Mouse (Mus musculus): ENCODE measurements around the gene March10. TPM values are rescaled to one million over a fixed set of nuclear protein-coding genes. Genes with fewer than 3 reads are reported as not detected.

Gene March10
- total RNA-seq, 2 experiments from 2014 or later: not detected

DNA sequence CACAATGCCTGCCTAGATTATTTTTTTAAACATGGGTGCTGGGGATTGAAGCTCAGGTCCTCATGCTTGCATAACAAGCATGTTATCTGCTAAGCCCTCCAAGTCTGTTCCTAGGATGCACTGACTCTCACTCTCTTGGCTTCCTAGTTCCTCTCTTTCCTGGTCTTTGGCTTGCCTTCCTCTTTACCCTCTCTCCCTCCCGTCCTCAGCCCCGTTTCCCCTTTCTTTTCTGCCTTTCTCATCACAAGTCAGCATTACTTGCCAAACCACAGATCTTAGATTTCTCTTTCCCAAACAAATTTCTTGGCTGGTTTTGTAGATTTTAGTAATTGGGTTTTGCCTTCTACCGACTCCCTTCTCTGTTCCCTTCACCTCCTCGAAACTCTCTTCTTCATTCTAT lies 10.2 kb upstream of the March10 start:
- no peak for DNase-seq

DNA sequence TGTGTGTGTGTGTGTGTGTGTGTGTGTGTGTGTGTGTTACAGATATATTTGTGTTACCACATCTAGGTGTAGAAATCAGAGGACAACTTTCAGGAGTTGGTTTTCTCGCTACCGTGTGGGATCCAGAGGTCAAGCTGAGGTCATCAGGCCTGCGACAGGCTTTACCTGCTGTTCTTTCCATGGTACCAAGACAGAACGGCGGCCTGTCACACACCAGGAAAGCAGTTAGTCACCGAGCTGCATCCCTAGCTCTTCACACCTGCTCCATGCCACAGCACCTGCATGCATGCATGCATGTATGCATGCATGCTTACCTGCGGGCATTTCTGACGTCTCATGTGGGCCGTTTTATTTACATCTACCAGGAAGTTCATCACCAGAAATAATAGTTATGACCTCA lies 9.0 kb upstream of the March10 start:
- DNase-seq: no peak

GRCm38 (mm10) chr11:105464430-105464967 lies 8.0 kb upstream of the March10 start:
- no peak for DNase-seq

- peak; percentile 57 to 61 for DNase-seq
Measured at GRCm38 (mm10) chr11:105459900-105460299, 3.4 kb upstream of the March10 start.

DNA sequence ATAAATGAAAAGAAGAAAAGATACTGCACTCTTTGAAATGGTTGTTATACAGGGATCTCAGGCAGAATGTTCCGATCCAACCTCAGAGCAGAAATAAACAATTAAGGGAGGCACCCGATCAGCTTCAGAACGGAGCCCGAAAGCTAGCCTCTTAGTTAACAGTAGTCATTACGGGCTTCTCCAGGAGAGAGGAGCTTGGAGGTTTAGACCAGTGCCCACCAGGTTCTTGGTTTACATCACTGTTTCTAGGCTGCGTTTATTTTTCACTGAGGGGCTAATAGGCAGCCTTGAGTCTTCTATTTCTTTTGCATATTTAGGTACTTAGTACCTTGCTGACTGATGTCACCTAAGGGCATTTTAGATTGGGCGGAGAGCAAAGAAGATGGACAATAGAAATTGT lies 506 bp upstream of the March10 start:
- no peak for DNase-seq

GRCm38 (mm10) chr11:105455118-105455517 lies 1.4 kb downstream of the March10 start:
- no peak for DNase-seq

DNA sequence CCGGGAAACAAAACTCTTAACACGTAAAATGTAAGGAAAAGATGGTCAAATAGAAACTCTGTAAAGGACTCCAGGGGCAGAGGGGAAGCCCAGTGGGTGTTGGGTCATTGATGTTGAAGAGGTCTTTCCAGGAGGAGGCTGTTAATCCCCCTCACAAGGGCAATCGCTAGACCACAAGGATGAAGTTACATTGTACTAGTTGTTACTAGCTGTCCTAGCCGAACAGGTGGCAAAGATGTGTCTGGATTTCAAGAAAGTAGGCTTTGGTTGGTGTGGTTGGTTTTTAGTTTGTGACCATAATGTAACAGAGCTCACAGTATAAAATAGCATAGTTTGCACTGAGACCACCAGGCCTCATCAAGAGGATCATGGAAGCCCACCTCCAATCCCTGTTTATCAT lies 3.5 kb downstream of the March10 start:
- DNase-seq: no peak

GRCm38 (mm10) chr11:105452504-105452903 lies 4.0 kb downstream of the March10 start:
- no peak for DNase-seq

DNA sequence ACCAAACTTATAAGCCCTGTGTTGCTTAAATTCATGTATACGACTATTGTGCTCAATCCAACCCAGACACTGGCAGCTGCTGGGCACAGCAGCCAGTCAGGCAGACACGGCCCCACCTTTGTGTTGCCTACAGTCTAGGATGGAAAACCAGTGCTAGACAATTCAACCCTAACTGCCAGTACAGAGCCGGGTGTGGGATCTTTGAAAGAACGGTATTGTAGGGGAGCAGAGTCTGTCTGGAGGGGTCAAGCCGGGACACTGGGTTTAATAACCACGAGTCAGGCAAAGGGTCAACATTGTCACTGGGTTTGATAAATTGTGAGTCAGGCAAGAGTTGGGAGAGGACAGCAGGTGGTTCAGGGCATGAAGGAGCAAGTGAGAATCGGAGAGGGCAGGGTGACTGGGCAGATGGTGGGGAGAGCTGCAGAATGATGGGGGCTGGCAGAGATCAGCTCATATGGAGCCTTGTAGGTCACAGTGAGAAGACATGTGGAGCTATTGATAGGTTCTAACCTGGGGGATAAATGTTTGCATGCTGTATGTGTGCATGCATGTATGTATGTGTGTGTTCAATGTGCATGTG lies 4.9 kb downstream of the March10 start:
- DNase-seq: no peak

- DNase-seq: no peak
Measured at GRCm38 (mm10) chr11:105449581-105450315, 6.8 kb downstream of the March10 start.

DNA sequence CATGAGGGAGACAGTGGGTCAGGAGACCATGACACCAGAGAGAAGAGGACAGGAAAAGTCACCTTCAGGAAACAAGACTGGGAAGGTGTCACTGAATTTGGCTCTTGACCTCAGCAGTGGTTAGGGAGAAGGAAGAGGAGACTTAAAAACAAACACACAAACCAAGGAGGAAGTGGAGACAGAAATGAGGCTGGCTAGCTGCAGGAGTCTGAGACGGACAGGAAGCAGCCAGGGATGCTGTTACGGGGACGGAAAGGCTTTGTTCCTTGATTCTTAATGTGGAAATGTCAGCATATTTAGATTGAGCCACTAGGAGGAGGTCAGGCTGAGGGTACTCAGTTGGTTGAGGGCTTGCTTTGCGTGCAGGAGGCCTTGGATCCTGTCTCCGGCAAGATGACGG lies 8.9 kb downstream of the March10 start:
- no peak for DNase-seq

DNA sequence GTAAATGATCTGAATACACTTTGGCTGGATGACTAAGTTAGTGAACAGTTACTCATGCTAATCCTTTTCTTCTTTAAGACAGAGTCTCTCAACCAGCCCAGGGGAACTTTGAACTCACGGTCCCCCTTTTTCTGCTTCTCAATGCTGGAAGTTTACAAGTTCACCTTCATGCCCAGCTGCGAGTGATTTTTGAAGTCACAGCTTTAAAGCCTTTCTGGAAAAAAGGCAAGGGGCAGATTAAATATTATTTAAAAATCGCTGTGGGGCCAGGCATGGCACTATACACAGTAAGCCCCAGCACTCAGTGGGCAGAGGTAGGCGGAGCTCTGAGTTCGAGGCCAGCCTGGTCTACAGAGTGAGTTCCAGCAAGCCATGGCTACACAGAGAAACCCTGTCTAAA lies 10.3 kb downstream of the March10 start:
- no peak for DNase-seq

DNA sequence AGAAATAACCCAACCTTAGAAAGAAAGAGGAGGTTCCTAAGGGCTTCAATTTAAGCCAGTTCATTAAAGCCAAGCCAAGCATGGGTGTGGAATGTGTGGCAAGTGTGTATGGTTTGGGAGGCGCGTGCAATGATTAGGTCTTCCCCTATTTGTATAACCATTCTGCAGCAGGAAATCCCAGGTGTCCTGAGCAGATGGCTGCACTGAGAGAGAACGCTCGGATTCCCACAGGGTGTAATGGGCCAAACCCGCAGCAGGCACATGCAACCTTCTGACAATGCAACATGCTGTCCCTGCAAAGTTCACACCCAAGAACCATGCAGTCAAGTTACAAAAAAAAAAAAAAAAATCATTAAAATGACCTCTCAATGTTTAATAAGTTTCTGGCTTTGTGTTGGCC lies 10.8 kb downstream of the March10 start:
- DNase-seq: no peak

DNA sequence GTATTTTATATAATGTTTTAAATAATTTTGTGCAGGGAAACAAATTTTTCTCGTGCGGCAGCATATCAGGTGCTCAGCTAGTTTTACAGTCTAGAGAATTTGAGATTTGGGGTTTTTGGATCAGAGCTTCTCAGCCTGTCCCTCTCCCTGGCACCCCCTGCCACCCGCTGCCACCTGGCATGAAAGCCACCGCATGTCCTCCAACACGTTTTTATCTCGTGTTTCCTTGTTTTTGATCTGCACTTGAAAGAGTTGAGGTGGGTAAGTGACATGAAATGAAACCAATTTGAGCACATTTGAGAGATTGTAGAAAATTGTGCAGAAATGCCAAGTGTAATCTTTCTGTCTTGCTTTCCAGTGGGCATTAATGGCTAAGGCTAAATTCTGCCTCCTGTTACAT lies 11.6 kb downstream of the March10 start:
- no peak for DNase-seq

GRCm38 (mm10) chr11:105443505-105443904 lies 13.0 kb downstream of the March10 start:
- no peak for DNase-seq

DNA sequence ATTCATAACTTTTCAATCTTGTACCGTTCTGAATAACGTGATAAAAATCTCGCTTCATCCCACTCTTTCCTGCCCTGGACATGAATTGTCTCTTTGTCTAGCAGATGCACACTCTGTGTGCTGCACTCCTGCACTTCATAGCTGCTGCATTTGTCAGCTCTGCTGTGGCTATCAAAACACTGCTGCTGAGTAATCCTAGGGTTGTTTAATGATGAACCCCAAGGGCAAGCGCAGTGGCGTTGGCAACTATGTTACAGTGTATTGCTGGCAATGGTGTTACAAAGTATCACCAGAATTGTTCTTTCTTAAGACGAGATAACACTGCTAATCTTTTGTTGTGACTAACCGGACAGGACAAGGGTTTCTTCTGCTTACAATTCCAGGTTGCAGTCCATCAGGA lies 16.7 kb downstream of the March10 start:
- peak in 1 of 2 experiments; percentile 28 for DNase-seq

DNA sequence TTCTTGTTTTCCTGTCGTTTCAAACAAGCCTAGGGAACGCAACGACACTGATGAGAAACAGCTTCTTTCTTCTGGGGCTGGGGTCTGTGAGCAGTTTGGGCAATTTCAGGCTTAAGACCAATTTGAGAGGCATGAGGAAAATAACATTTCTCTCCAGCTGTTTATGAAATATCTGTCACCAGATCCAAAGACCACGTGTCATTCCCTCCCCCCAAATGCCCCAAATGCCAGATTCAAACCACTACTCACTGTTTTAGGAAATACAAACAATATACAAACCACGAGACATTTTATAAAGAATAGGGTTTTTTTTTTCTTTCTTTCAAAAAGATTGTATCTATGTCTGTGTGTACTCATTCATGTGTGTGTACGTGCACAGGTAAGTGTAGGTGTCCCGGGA lies 17.6 kb downstream of the March10 start:
- DNase-seq: no peak

- no peak for DNase-seq
Measured at GRCm38 (mm10) chr11:105426441-105426840, 30.1 kb downstream of the March10 start.

DNA sequence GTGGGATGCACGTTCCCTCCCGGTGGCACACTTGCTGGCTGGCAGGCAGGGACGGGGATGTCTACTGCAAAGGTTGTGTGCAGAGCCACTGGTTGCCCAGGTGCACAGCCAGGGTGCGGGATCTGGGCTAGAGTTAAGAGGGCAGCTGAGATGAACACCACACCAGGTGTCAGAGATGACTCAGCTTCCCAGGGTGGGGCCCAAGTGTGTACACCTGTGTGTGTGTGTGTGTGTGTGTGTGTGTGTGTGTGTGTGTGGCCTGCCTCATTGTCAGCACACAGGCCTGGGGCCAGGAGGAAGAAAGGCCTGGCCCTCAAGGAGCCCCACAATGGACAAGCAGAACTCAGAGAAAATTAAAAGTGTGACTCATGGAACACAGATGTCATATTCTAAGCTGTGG lies 31.9 kb downstream of the March10 start:
- no peak for DNase-seq

DNA sequence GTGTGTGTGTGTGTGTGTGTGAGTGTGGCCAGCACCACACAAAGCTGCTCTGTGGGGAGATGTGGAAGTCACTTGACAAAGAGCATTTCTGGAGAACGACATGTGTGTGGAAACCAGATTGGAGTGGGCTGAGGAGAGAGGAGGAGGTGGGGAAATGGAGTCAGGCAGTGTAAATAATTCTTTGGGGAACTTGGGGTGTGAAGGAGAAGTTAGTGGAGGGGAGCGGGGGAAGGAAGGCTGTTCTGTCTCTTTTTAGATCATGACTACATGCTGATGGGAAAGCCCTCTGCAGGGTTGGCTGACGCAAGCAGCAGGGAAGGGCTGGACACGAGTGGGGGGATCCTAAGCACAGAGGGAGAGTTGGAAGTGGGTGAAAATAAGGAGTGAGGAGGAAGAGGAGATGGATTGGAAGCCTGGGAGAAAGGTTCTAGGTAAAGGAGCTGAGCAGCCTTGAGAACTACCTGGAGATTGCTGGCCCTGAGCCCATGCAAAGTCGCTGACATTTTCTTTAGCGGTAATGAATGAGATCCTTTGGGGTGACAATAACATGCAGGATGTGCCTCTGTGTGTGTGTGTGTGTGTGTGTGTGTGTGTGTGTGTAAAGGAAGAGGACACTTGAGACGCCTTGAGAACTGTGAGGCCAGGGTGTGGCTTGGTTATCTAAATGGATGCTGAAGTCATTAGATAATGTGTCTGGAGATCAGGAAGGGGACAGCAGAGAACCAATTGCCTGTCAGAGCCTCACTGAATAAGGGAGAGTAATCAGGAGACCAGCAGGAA lies 35.7 kb downstream of the March10 start:
- DNase-seq: peak; percentile 9 to 41

- no peak for DNase-seq
Measured at GRCm38 (mm10) chr11:105419946-105420345, 36.6 kb downstream of the March10 start.

GRCm38 (mm10) chr11:105414009-105414408 lies 42.5 kb downstream of the March10 start:
- no peak for DNase-seq

DNA sequence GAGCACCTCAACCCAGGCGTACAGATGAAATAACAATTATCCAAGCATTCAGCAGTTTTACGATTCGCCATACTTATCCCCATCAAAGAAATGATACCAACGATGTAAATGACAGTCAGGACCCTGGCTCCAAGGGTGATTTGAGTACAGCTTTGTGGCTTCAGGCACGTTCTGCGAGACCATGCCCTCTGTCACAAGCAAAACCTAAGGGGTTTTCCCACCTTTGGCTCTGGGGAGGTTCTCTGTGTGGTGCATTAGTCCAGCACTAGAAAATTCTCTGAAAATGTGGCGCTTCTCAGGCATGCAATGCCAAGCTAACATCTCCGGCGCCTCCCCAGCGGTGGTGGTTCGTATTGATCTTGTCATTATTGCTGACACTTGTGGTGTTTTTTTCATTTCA lies 47.1 kb downstream of the March10 start:
- no peak for DNase-seq
